Mouse (Mus musculus): ENCODE measurements around the gene Nmrk2. TPM values are rescaled to one million over a fixed set of nuclear protein-coding genes. Genes with fewer than 3 reads are reported as not detected.

The Nmrk2 gene
- total RNA-seq, 2 experiments from 2014 or later: 1.7 to 1.8 TPM

DNA sequence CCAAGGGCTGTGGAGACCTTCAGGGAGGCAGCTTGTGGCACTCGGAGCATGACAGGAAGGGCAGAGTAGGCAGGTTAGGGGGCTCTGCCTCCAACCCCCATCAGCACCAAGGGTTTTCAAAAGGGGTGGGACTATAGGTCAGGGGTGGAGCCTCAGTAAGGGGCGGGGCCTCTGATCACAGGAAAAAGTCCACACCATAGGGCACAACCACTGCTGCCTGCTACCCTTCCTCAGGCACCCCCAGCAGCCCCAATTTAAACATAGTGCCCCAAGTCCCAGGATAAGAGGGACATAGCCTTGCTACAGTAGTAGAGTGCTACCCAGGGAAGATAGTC lies 39.6 kb downstream of the Nmrk2 start:
- DNase-seq: no peak

GRCm38 (mm10) chr10:81161602-81162317 lies 40.1 kb downstream of the Nmrk2 start:
- DNase-seq: no peak

DNA sequence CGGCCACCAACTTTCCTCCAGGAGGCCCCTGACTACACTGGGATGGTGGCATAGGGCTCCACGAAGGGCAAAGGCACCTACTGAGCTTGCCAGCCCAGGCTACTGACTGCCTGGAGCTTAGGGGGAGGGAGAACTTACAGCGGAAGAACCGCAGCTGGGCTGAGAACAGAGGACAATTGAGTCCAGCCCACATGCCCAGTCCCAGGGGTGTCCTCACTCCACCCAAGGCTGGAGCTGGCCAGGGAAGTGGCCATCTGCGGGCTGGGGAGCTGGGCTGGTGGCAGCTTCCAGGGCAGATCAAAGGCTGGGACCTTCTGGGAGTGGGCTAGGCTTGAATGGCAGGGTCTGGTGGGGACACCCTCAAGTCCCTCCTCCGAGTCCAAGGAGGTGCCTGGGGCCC lies 47.1 kb downstream of the Nmrk2 start:
- DNase-seq: no peak

GRCm38 (mm10) chr10:81154313-81154712 lies 47.5 kb downstream of the Nmrk2 start:
- DNase-seq: no peak

DNA sequence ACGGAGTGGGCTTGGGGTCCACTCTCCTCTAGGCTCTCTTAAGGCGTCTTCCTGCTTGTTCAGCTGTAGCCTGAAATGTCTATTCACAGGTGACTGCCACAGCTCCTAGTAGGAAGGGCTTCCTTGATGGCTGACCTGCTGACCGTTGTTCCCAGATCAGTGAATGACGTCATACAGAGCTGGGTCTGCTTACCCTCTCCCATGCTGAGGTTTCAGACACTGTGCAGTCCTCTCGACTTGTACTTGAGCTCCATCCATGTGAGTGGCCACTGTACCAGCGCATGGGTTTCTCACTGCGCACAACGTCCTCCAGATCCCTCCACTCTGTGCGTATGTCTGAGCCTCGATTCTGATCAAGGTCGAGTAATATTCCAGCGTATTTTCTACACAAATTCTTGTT lies 49.2 kb downstream of the Nmrk2 start:
- DNase-seq: no peak

GRCm38 (mm10) chr10:81151261-81151660 lies 50.6 kb downstream of the Nmrk2 start:
- DNase-seq: no peak

Other genes starting within 250 kb of the Nmrk2 start
- gene Gng7, start 187.1 kb downstream of the Nmrk2 start, total RNA-seq (2021): 1 to 10 TPM; 1.7 to 2.0 TPM
- gene Diras1, start 176.4 kb downstream of the Nmrk2 start, total RNA-seq (2021): under 1 TPM; 0.27 to 0.87 TPM
- 10 to 100 TPM; 11.5 to 13.3 TPM for gene Slc39a3, start 164.6 kb downstream of the Nmrk2 start, total RNA-seq (2021)
- 10 to 100 TPM; 82.2 to 84.4 TPM for gene Sgta, start 141.9 kb downstream of the Nmrk2 start, total RNA-seq (2021)
- gene Thop1, start 132.0 kb downstream of the Nmrk2 start, total RNA-seq (2021): 10 to 100 TPM; 26.4 to 27.1 TPM
- 1 to 10 TPM in 1 of 2 experiments, under 1 TPM in 1; 0.87 to 2.1 TPM for gene Creb3l3, start 103.2 kb downstream of the Nmrk2 start, total RNA-seq (2021)
- 100 to 1,000 TPM; 170 to 177 TPM for gene Map2k2, start 96.1 kb downstream of the Nmrk2 start, total RNA-seq (2021)
- gene Zbtb7a, start 66.8 kb downstream of the Nmrk2 start, total RNA-seq (2021): 10 to 100 TPM; 29.2 to 35.9 TPM
- 10 to 100 TPM; 10.7 to 13.8 TPM for gene Pias4, start 34.1 kb downstream of the Nmrk2 start, total RNA-seq (2021)
- gene Eef2, start 25.4 kb downstream of the Nmrk2 start, total RNA-seq (2021): 1,000 to 10,000 TPM in 1 of 2 experiments, 100 to 1,000 TPM in 1; 974 to 1,018 TPM
- 10 to 100 TPM; 29.8 to 30.4 TPM for gene Dapk3, start 19.0 kb downstream of the Nmrk2 start, total RNA-seq (2021)
- not detected for gene 4930442H23Rik, start 18.2 kb downstream of the Nmrk2 start, total RNA-seq (2021)
- under 1 TPM; 0.40 to 0.43 TPM for gene Atcay, start 28.8 kb upstream of the Nmrk2 start, total RNA-seq (2021)
- 1 to 10 TPM; 2.1 to 3.5 TPM for gene Zfr2, start 31.1 kb upstream of the Nmrk2 start, total RNA-seq (2021)
- gene Matk, start 50.9 kb upstream of the Nmrk2 start, total RNA-seq (2021): 1 to 10 TPM in 1 of 2 experiments, under 1 TPM in 1; 0.70 to 1.3 TPM
- 100 to 1,000 TPM in 1 of 2 experiments, 10 to 100 TPM in 1; 93.7 to 108 TPM for gene Mrpl54, start 64.9 kb upstream of the Nmrk2 start, total RNA-seq (2021)
- 10 to 100 TPM; 61.6 to 63.5 TPM for gene Apba3, start 64.9 kb upstream of the Nmrk2 start, total RNA-seq (2021)
- under 1 TPM; 0.14 to 0.36 TPM for gene Tjp3, start 89.5 kb upstream of the Nmrk2 start, total RNA-seq (2021)
- gene Pip5k1c, start 90.9 kb upstream of the Nmrk2 start, total RNA-seq (2021): 10 to 100 TPM; 24.0 to 30.8 TPM
- 10 to 100 TPM; 11.0 to 14.5 TPM for gene Cactin, start 119.1 kb upstream of the Nmrk2 start, total RNA-seq (2021)
- gene Tbxa2r, start 126.7 kb upstream of the Nmrk2 start, total RNA-seq (2021): 1 to 10 TPM; 2.3 to 3.8 TPM
- gene Gipc3, start 141.2 kb upstream of the Nmrk2 start, total RNA-seq (2021): 1 to 10 TPM in 1 of 2 experiments, under 1 TPM in 1; 0.96 to 1.3 TPM
- gene Hmg20b, start 148.4 kb upstream of the Nmrk2 start, total RNA-seq (2021): 10 to 100 TPM; 26.8 to 41.9 TPM
- gene Mfsd12, start 155.4 kb upstream of the Nmrk2 start, total RNA-seq (2021): 1 to 10 TPM; 4.5 to 7.5 TPM
- 1 to 10 TPM in 1 of 2 experiments, under 1 TPM in 1; 0.85 to 1.4 TPM for gene 4930404N11Rik, start 163.8 kb upstream of the Nmrk2 start, total RNA-seq (2021)
- 10 to 100 TPM; 17.6 to 24.1 TPM for gene Fzr1, start 176.5 kb upstream of the Nmrk2 start, total RNA-seq (2021)
- 10 to 100 TPM; 40.3 to 46.7 TPM for gene Dohh, start 182.4 kb upstream of the Nmrk2 start, total RNA-seq (2021)
- under 1 TPM; 0.40 to 0.45 TPM for gene Gm48551, start 182.4 kb upstream of the Nmrk2 start, total RNA-seq (2021)
- gene Gm48552, start 187.0 kb upstream of the Nmrk2 start, total RNA-seq (2021): 1 to 10 TPM in 1 of 2 experiments, under 1 TPM in 1; 0.33 to 2.0 TPM
- gene Smim24, start 191.0 kb upstream of the Nmrk2 start, total RNA-seq (2021): under 1 TPM in 1 of 2 experiments, not detected in 1; 0.65 TPM

Measured in gastrocnemius, postnatal 10 days (tissue).